Mouse (Mus musculus): ENCODE results near the gene Fscn1.

The Fscn1 gene

GRCm38 (mm10) chr5:142959576-142960556 lies at the start of gene Fscn1:
Gene Fscn1 (plus strand): TSS chr5:142960343.
- no peak for DNase-seq (ENCODE audit: low spot score)

GRCm38 (mm10) chr5:142911629-142912028 lies 48.5 kb upstream of the Fscn1 start:
- DNase-seq (ENCODE audit: low spot score) = no peak

GRCm38 (mm10) chr5:142912320-142912719 lies 47.8 kb upstream of the Fscn1 start:
- no peak for DNase-seq (ENCODE audit: low spot score)

DNA sequence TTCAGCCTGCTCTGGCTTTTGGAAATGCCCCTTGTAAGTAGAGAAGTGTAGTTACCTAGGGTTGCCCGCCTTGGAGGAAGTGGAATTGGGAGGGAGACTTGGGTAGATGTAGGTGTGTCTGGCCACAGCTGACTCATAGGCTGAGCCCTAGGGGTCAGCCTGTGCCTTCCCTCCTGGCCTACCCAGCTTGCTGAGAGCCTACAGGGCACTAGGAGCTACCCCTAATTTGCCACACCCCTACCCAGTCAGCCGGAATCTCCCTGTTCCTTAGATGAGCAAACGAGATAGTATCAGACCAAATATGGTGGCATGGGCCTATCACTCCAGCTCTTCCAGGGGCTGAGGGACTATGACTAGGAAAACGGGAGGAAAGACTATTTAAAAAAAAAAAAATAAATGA lies 47.4 kb upstream of the Fscn1 start:
- no peak for DNase-seq (ENCODE audit: low spot score)

DNA sequence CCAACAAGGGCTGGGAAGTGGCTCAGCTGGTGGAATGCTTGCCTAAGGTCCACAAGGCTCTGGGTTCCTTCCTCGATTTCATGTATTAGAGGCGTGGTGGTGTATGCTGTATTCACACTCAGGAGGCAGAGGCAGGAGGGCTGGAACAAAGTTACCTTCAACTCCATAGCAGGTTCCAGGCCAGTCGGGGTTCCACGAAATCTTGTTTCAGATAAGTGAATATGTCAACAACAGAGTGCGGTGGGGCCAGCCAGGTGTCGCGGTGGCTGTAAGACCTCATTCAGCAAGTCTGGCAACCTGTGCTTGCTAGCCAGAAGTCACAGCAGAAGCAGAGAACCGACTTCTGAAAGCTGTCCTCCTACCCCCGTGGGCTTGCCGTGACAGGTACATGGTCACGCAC lies 44.9 kb upstream of the Fscn1 start:
- DNase-seq (ENCODE audit: low spot score) = no peak

GRCm38 (mm10) chr5:142916593-142916992 lies 43.5 kb upstream of the Fscn1 start:
- DNase-seq (ENCODE audit: low spot score) = no peak

GRCm38 (mm10) chr5:142917402-142917801 lies 42.7 kb upstream of the Fscn1 start:
- no peak for DNase-seq (ENCODE audit: low spot score)

- DNase-seq (ENCODE audit: low spot score) = no peak
Measured at GRCm38 (mm10) chr5:142920311-142921073, 39.7 kb upstream of the Fscn1 start.

GRCm38 (mm10) chr5:142921074-142921459 lies 39.1 kb upstream of the Fscn1 start:
- no peak for DNase-seq (ENCODE audit: low spot score)

DNA sequence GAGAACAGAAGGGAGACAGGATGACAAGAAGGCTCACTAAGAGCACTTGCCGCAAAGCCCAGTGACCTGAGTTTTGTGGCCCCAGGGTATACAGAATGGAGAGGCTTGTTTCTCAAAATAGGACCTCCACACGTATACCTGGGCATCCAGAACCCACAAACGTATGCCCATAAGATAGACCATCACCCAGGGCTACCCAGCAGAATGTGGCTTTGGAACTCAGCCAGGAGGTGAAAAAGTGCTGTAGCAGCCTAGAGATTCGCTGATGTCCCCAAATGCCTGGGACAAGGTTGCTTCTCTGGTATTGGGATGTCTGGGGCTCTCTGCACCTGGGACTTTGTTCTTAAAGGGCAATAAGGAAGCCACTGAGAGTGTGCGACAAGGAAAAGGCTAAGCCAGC lies 37.9 kb upstream of the Fscn1 start:
- no peak for DNase-seq (ENCODE audit: low spot score)

- no peak for DNase-seq (ENCODE audit: low spot score)
Measured at GRCm38 (mm10) chr5:142923781-142924180, 36.4 kb upstream of the Fscn1 start.

GRCm38 (mm10) chr5:142924336-142924959 lies 35.7 kb upstream of the Fscn1 start:
- DNase-seq (ENCODE audit: low spot score) = no peak

DNA sequence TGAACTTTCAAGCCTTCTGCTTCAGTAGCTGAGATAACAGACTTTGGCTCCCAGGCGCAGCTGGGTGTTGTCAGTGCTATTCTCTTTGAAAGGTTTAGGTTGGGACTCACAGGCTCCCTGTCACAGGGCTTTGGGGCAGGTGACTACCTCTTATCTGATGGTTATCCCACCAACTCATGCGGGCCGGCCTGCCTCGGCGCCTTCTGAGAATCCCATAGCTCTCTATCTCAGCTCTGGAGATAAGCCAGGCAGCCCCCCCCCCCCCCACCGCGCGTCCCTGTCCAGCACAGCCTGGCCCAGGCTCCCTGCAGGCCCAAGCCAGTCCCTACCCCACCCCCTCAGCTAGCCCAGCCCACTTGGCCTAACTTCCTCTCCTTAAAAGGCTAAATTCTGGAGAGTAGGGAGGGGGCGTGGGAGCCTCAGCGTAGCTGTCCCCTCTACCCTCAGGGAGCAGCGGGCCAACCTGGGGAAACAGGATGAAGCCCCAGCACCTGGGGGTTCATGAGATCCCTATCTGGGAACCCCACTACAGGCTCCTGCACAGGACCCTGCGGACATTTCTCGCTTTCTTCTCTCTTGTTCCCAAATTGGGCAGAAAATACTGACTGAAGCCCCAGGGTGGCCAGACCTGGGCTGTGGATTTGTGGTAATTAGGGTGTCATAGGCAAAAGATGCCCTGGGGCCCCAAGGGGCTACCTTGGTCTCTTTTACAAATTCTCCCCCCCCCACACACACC lies 33.8 kb upstream of the Fscn1 start:
- DNase-seq (ENCODE audit: low spot score) = no peak

DNA sequence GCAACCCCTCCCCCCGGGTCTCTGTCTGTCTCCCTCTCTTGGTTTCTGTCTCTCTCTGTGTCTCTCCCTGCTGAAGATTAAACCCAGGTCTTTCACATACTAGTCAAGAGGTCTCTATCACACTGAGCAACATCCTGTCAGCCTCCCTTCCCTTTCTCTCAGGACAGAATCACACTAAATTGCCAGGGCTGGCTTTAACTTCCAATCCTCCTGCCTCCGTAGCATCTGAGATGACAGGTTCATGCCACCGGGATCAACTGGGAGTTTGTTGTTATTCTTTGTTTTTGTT lies 33.3 kb upstream of the Fscn1 start:
- no peak for DNase-seq (ENCODE audit: low spot score)

GRCm38 (mm10) chr5:142927341-142927930 lies 32.7 kb upstream of the Fscn1 start:
- DNase-seq (ENCODE audit: low spot score) = no peak

- DNase-seq (ENCODE audit: low spot score) = no peak
Measured at GRCm38 (mm10) chr5:142928749-142929399, 31.3 kb upstream of the Fscn1 start.

DNA sequence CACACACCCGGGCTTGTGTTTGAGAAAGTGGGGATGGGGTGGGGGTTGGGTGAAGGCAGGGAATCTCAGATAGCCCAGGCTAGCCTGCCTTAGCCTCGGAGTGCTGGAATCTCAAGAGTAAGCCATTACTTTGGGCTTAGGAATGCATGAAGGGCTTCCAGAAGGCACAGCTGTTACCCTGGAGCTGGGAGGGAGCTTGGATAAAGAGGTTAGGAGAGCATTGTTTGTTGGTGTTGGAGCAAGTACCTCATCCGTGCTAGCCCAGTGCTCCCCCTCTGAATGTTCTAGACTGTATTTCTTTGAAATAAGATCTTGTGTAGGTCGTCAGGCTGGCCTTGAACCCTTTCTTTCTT lies 30.8 kb upstream of the Fscn1 start:
- DNase-seq (ENCODE audit: low spot score) = no peak

DNA sequence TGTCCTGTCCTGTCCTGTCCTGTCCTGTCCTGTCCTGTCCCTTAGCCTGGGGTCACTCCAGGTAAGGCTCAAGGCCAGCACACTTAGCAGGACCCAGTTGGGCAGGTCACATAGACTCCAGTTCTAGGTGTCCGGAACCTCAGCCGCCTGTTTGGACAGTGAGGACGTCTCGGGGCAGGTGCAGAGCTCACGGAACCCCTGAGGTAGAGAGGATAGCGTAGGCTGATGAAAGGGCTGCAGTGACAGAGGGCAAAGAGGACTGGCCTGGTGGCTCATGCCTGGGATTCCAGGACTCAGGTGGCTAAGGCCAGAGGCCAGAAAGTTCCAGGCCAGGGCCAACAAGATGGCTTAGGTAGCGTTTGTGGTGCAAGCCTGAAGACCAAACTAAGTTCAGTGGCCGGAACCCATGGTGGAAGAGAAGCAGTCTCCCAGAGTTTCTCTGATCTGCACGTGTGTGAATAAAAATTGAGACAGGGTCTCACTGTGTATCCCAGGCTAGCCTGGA lies 28.9 kb upstream of the Fscn1 start:
- DNase-seq (ENCODE audit: low spot score) = no peak

DNA sequence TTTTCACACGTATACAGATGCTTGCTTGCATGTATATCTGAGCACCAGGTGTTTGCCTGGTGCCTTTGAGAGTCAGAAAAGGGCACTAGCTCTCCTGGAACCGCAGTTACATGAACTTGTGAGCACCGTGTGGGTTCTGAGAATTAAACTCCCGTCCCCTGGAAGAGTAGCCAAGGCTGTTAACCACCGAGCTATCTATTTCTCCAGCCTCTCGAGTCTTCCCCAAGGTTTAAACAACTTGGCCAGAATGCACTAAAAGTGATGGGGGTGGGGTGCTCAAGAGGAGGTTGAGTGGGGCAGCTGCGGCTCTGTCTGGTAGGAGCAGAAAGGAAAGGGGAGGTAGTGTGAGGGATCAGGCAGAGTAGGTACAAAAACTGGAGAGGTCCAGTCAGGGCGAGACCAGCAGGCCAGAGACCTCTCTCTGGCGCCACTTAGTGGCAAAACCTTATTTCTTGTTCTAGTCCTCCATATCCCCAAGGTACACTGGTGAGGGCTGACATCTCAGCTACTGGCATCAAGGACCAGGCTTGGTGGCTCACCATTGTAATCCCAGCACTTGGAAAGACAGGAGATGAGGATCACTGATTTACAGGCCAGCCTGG lies 28.0 kb upstream of the Fscn1 start:
- DNase-seq (ENCODE audit: low spot score) = peak; percentile 90

- no peak for DNase-seq (ENCODE audit: low spot score)
Measured at GRCm38 (mm10) chr5:142932731-142933130, 27.4 kb upstream of the Fscn1 start.

All from layer of hippocampus, adult 9-10 months (tissue).